Mouse (Mus musculus) embryonic facial prominence, embryonic 10.5 days (tissue): ENCODE measurements around the gene Camk2n2. TPM values are rescaled to one million over a fixed set of nuclear protein-coding genes. Genes with fewer than 3 reads are reported as not detected.
"Not testable (repeated sequence)": the region's sequence is repeated elsewhere in the genome, so short reads cannot be mapped to it uniquely, and the experiment has no call there.

ENCODE experiments used
- DNase-seq: peaks from one replicate; pipeline ENCODE4 v3.0.0-alpha.2; 2017; ENCODE audit warnings: low spot score
- H3K27ac ChIP-seq: fragments of 300-500 bp; sonication (generic); replicated peaks from 2 replicates; pipeline ENCODE4 v1.5.1; 2016; ENCODE audit warnings: mild to moderate bottlenecking
- H3K27me3 ChIP-seq: fragments of 300-500 bp; sonication (generic); replicated peaks from 2 replicates; pipeline ENCODE4 v1.6.1; 2016; ENCODE audit warnings: low read depth, mild to moderate bottlenecking; ENCODE audit not compliant: poor library complexity, severe bottlenecking
- H3K36me3 ChIP-seq: fragments of 300-500 bp; sonication (generic); replicated peaks from 2 replicates; pipeline ENCODE4 v1.6.1; 2016; ENCODE audit warnings: mild to moderate bottlenecking, moderate library complexity
- H3K4me1 ChIP-seq: fragments of 300-500 bp; sonication (generic); 2 replicates; pipeline ENCODE4 v1.6.1; 2016
- H3K4me3 ChIP-seq: fragments of 300-500 bp; sonication (generic); 2 replicates; pipeline ENCODE4 v1.5.1; 2016; ENCODE audit warnings: mild to moderate bottlenecking, moderate library complexity
- H3K9me3 ChIP-seq: fragments of 300-500 bp; sonication (generic); 2 replicates; pipeline ENCODE4 v1.6.1; 2016; ENCODE audit warnings: mild to moderate bottlenecking
- WGBS: fragments of 180-500 bp; shearing (Covaris S2); methylation state at CpG from one replicate; pipeline ENCODE4 v1.1.7; 2016; 5-methylcytosine and 5-hydroxymethylcytosine counted together
- polyA plus RNA-seq: library from polyadenylated mRNA; unstranded; fragments of >200 nt; fragmentation: Nextera tagmentation; extraction: Ambion mirVana; gene quantifications from 2 replicates; pipeline ENCODE4 v1.2.1, GENCODE M21; 2016

The Camk2n2 gene
- 1.4 TPM in 2 replicates for polyA plus RNA-seq

- under 1% methylated on average over 86 of the region's 92 CpGs for WGBS
- no peaks in the 10 kb centered on the region for H3K9me3 ChIP-seq
- H3K4me1 ChIP-seq: peaks cover 37% of the 10 kb centered on the region
- peak; percentile 75 for DNase-seq
- peaks cover 12% of the 10 kb centered on the region for H3K36me3 ChIP-seq
- peak within 1 kb of the TSS; percentile 89 for H3K27ac ChIP-seq
- H3K4me3 ChIP-seq: peak within 1 kb of the TSS; percentile 78
- H3K27me3 ChIP-seq: peaks cover 47% of the 10 kb centered on the region
Measured at GRCm38 (mm10) chr16:20621191-20621990, at the start of gene Camk2n2. Gene Camk2n2 (minus strand): TSS chr16:20621287.

GRCm38 (mm10) chr16:20670291-20670690 lies 49.2 kb upstream of the Camk2n2 start:
- DNase-seq: no peak
- H3K27ac ChIP-seq: no peak overlapping the region
- H3K9me3 ChIP-seq: no peaks in the 10 kb centered on the region
- WGBS: 88% methylated on average over 3 of the region's 3 CpGs
- H3K4me3 ChIP-seq: no peak overlapping the region
- H3K27me3 ChIP-seq: no peaks in the 10 kb centered on the region
- H3K4me1 ChIP-seq: peaks cover 23% of the 10 kb centered on the region
- peaks cover 24% of the 10 kb centered on the region for H3K36me3 ChIP-seq

- not testable (repeated sequence) for H3K4me1 ChIP-seq, H3K27ac ChIP-seq, H3K9me3 ChIP-seq, DNase-seq, H3K4me3 ChIP-seq, H3K27me3 ChIP-seq
- 97% methylated on average over 6 of the region's 6 CpGs for WGBS
- peaks cover 30% of the 10 kb centered on the region for H3K36me3 ChIP-seq
Measured at GRCm38 (mm10) chr16:20668013-20668412, 46.9 kb upstream of the Camk2n2 start, which contains the start of gene Eif4g1. Gene Eif4g1 (plus strand): TSS chr16:20668313.

- no peaks in the 10 kb centered on the region for H3K9me3 ChIP-seq
- 94% methylated on average over 4 of the region's 4 CpGs for WGBS
- no peaks in the 10 kb centered on the region for H3K27me3 ChIP-seq
- H3K4me1 ChIP-seq: peaks cover 7% of the 10 kb centered on the region
- H3K36me3 ChIP-seq: peaks cover 99% of the 10 kb centered on the region
- no peak overlapping the region for H3K27ac ChIP-seq
- no peak overlapping the region for H3K4me3 ChIP-seq
- no peak for DNase-seq
Measured at GRCm38 (mm10) chr16:20657661-20658060, 36.6 kb upstream of the Camk2n2 start.

- Histone ChIP-seq H3K9me3 (no peaks in the 10 kb centered on the region), H3K4me1 (peaks cover 18% of the 10 kb centered on the region), H3K36me3 (peaks cover 56% of the 10 kb centered on the region), H3K4me3 (peak overlapping the region; percentile 97; the same call in 1 of the 2 replicates), H3K27me3 (no peaks in the 10 kb centered on the region), H3K27ac (no peak overlapping the region)
- no peak for DNase-seq
- WGBS: 63% methylated on average over 2 of the region's 2 CpGs
Measured at GRCm38 (mm10) chr16:20653315-20653714, 32.2 kb upstream of the Camk2n2 start.

- Histone ChIP-seq H3K27me3 (no peaks in the 10 kb centered on the region), H3K4me1 (peaks cover 18% of the 10 kb centered on the region), H3K4me3 (peak overlapping the region; percentile 97), H3K27ac (peak overlapping the region; percentile 89), H3K36me3 (peaks cover 42% of the 10 kb centered on the region), H3K9me3 (no peaks in the 10 kb centered on the region)
- DNase-seq: no peak
- WGBS: 11% methylated on average over 12 of the region's 12 CpGs
Measured at GRCm38 (mm10) chr16:20651947-20652310, 30.8 kb upstream of the Camk2n2 start.

- no peaks in the 10 kb centered on the region for H3K27me3 ChIP-seq
- H3K9me3 ChIP-seq: no peaks in the 10 kb centered on the region
- peaks cover 18% of the 10 kb centered on the region for H3K4me1 ChIP-seq
- peak within 1 kb of the TSS; percentile 97 for H3K4me3 ChIP-seq
- peaks cover 36% of the 10 kb centered on the region for H3K36me3 ChIP-seq
- WGBS: 3% methylated on average over 46 of the region's 46 CpGs
- DNase-seq: peak; percentile 97
- peak within 1 kb of the TSS; percentile 89 for H3K27ac ChIP-seq
Measured at GRCm38 (mm10) chr16:20651076-20651946, 30.2 kb upstream of the Camk2n2 start, which contains the start of gene Psmd2. Gene Psmd2 (plus strand): TSS chr16:20651652.

GRCm38 (mm10) chr16:20643911-20644310 lies 22.8 kb upstream of the Camk2n2 start:
- Histone ChIP-seq H3K27me3 (no peaks in the 10 kb centered on the region), H3K27ac (no peak overlapping the region), H3K4me1 (no peaks in the 10 kb centered on the region), H3K4me3 (no peak overlapping the region), H3K9me3 (no peaks in the 10 kb centered on the region), H3K36me3 (no peaks in the 10 kb centered on the region)
- DNase-seq: no peak
- 85% methylated on average over 7 of the region's 7 CpGs for WGBS

- Histone ChIP-seq H3K27me3 (no peaks in the 10 kb centered on the region), H3K4me1 (no peaks in the 10 kb centered on the region), H3K9me3 (no peaks in the 10 kb centered on the region), H3K27ac (no peak overlapping the region), H3K4me3 (no peak overlapping the region), H3K36me3 (no peaks in the 10 kb centered on the region)
- 2% methylated on average over 8 of the region's 8 CpGs for WGBS
- DNase-seq: peak; percentile 76
Measured at GRCm38 (mm10) chr16:20642161-20642560, 21.1 kb upstream of the Camk2n2 start.

GRCm38 (mm10) chr16:20638367-20638766 lies 17.3 kb upstream of the Camk2n2 start:
- Histone ChIP-seq H3K36me3 (no peaks in the 10 kb centered on the region), H3K4me3 (no peak overlapping the region), H3K27ac (no peak overlapping the region), H3K27me3 (no peaks in the 10 kb centered on the region), H3K9me3 (no peaks in the 10 kb centered on the region), H3K4me1 (no peaks in the 10 kb centered on the region)
- WGBS: 84% methylated on average over 8 of the region's 8 CpGs
- no peak for DNase-seq

- no peaks in the 10 kb centered on the region for H3K4me1 ChIP-seq
- no peaks in the 10 kb centered on the region for H3K36me3 ChIP-seq
- no peak for DNase-seq
- no peak overlapping the region for H3K4me3 ChIP-seq
- 86% methylated on average over 8 of the region's 8 CpGs for whole genome bisulfite sequencing
- H3K27ac ChIP-seq: no peak overlapping the region
- H3K27me3 ChIP-seq: no peaks in the 10 kb centered on the region
- no peaks in the 10 kb centered on the region for H3K9me3 ChIP-seq
Measured at GRCm38 (mm10) chr16:20637410-20637809, 16.3 kb upstream of the Camk2n2 start.

- Histone ChIP-seq H3K27ac (peak within 1 kb of the TSS; percentile 85), H3K36me3 (no peaks in the 10 kb centered on the region), H3K4me1 (peaks cover 17% of the 10 kb centered on the region), H3K9me3 (no peaks in the 10 kb centered on the region), H3K4me3 (peak within 1 kb of the TSS; percentile 73), H3K27me3 (peaks cover 35% of the 10 kb centered on the region)
- 8% methylated on average over 54 of the region's 54 CpGs for WGBS
- peak; percentile 68 for DNase-seq
Measured at GRCm38 (mm10) chr16:20629731-20630634, 8.9 kb upstream of the Camk2n2 start, which contains the start of gene Ece2. Gene Ece2 (plus strand): TSS chr16:20629828.
